Mouse (Mus musculus) midbrain, embryonic 11.5 days (tissue): ENCODE measurements around the gene Slc25a4. TPM values are rescaled to one million over a fixed set of nuclear protein-coding genes. Genes with fewer than 3 reads are reported as not detected.

ENCODE experiments used
- ATAC-seq: fragments of 200-750 bp; cut with Nextera tagmentation; 2 replicates; pipeline ENCODE4 v1.8.0; 2017; ENCODE audit warnings: moderate TSS enrichment, moderate library complexity; ENCODE audit not compliant: low FRiP score
- DNase-seq: peaks from one replicate; pipeline ENCODE4 v3.0.0; 2015; ENCODE audit warnings: low spot score; ENCODE audit errors: missing footprints
- H3K27ac ChIP-seq: fragments of 300-500 bp; sonication (generic); 2 replicates; pipeline ENCODE4 v1.5.1; 2014; ENCODE audit warnings: low read depth, low read length
- H3K27me3 ChIP-seq: fragments of 300-500 bp; sonication (generic); 2 replicates; pipeline ENCODE4 v1.6.1; 2014; ENCODE audit warnings: mild to moderate bottlenecking, low read length, moderate library complexity, mixed read lengths; ENCODE audit not compliant: control insufficient read depth, insufficient read depth
- H3K36me3 ChIP-seq: fragments of 300-500 bp; sonication (generic); 2 replicates; pipeline ENCODE4 v1.6.1; 2014; ENCODE audit warnings: mild to moderate bottlenecking, low read length, moderate library complexity, mixed read lengths; ENCODE audit not compliant: control insufficient read depth, insufficient read depth
- H3K4me1 ChIP-seq: fragments of 300-500 bp; sonication (generic); 2 replicates; pipeline ENCODE4 v1.6.1; 2014; ENCODE audit warnings: low read length; ENCODE audit not compliant: control insufficient read depth, insufficient read depth
- H3K4me2 ChIP-seq: fragments of 300-500 bp; sonication (generic); 2 replicates; pipeline ENCODE4 v1.6.1; 2014; ENCODE audit warnings: mild to moderate bottlenecking, moderate library complexity
- H3K4me3 ChIP-seq: fragments of 300-500 bp; sonication (generic); 2 replicates; pipeline ENCODE4 v1.5.1; 2014; ENCODE audit warnings: low read depth, low read length
- H3K9ac ChIP-seq: fragments of 300-500 bp; sonication (generic); 2 replicates; pipeline ENCODE4 v1.6.1; 2014; ENCODE audit warnings: low read length
- H3K9me3 ChIP-seq: fragments of 300-500 bp; sonication (generic); 2 replicates; pipeline ENCODE4 v1.6.1; 2016; ENCODE audit warnings: low read length; ENCODE audit not compliant: control insufficient read depth
- WGBS: fragments of 180-500 bp; shearing (Covaris S2); extraction: QIAGEN DNeasy Blood & Tissue Kit; methylation state at CpG from one replicate; pipeline ENCODE4 v1.1.7; 2014; 5-methylcytosine and 5-hydroxymethylcytosine counted together
- polyA plus RNA-seq: library from polyadenylated mRNA; unstranded; fragments of >200 nt; fragmentation: Nextera tagmentation; extraction: Ambion mirVana; gene quantifications from 2 replicates; pipeline ENCODE4 v1.2.1, GENCODE M21; 2014

Slc25a4 gene
- polyA plus RNA-seq, 1 experiment from 2014 or later = 504 TPM

GRCm38 (mm10) chr8:46211611-46212071 lies 557 bp upstream of the Slc25a4 start:
- peaks cover 7% of the 10 kb centered on the region for H3K36me3 ChIP-seq
- peak overlapping the region; percentile 90 for H3K9ac ChIP-seq
- H3K27ac ChIP-seq = peak overlapping the region; percentile 68; the same call in 1 of the 2 replicates
- no peak for ATAC-seq
- peaks cover 22% of the 10 kb centered on the region for H3K4me1 ChIP-seq
- peak overlapping the region; percentile 81 for H3K4me3 ChIP-seq
- H3K4me2 ChIP-seq = peak overlapping the region; percentile 85
- DNase-seq = peak; percentile 93
- 3% methylated on average over 13 of the region's 13 CpGs for WGBS
- no peaks in the 10 kb centered on the region for H3K9me3 ChIP-seq
- no peaks in the 10 kb centered on the region for H3K27me3 ChIP-seq

GRCm38 (mm10) chr8:46209057-46209456 lies 2.0 kb downstream of the Slc25a4 start:
- Histone ChIP-seq H3K27me3 (no peaks in the 10 kb centered on the region), H3K9me3 (no peaks in the 10 kb centered on the region), H3K9ac (peak overlapping the region; percentile 18; the same call in 1 of the 2 replicates), H3K4me3 (0 out of 2 replicates have a peak overlapping the region, but pooled peaks have one; percentile 81), H3K4me2 (peak overlapping the region; percentile 85), H3K36me3 (peaks cover 20% of the 10 kb centered on the region), H3K27ac (no peak overlapping the region), H3K4me1 (peaks cover 22% of the 10 kb centered on the region)
- no peak for DNase-seq
- WGBS = 83% methylated on average over 15 of the region's 15 CpGs
- ATAC-seq = no peak

- Histone ChIP-seq H3K9me3 (no peaks in the 10 kb centered on the region), H3K4me1 (peaks cover 22% of the 10 kb centered on the region), H3K27ac (no peak overlapping the region), H3K9ac (no peak overlapping the region), H3K4me3 (no peak overlapping the region), H3K27me3 (no peaks in the 10 kb centered on the region), H3K4me2 (no peak overlapping the region; the same call in 1 of the 2 replicates), H3K36me3 (peaks cover 20% of the 10 kb centered on the region)
- DNase-seq (no peak), ATAC-seq (no peak)
- WGBS = 90% methylated on average over 12 of the region's 12 CpGs
These were observed 2.7 kb downstream of the Slc25a4 start for GRCm38 (mm10) chr8:46208354-46208753.

GRCm38 (mm10) chr8:46206107-46206506 lies 5.0 kb downstream of the Slc25a4 start:
- Histone ChIP-seq H3K27me3 (no peaks in the 10 kb centered on the region), H3K4me2 (no peak overlapping the region), H3K36me3 (peaks cover 20% of the 10 kb centered on the region), H3K9ac (no peak overlapping the region), H3K4me1 (peaks cover 17% of the 10 kb centered on the region), H3K9me3 (no peaks in the 10 kb centered on the region), H3K4me3 (no peak overlapping the region), H3K27ac (no peak overlapping the region)
- no peak for ATAC-seq
- DNase-seq = no peak
- 94% methylated on average over 6 of the region's 6 CpGs for WGBS

- H3K4me3 ChIP-seq = no peak overlapping the region
- DNase-seq (no peak), ATAC-seq (no peak)
- H3K9me3 ChIP-seq = no peaks in the 10 kb centered on the region
- no peak overlapping the region for H3K9ac ChIP-seq
- H3K4me2 ChIP-seq = no peak overlapping the region
- H3K27ac ChIP-seq = no peak overlapping the region
- H3K4me1 ChIP-seq = peaks cover 17% of the 10 kb centered on the region
- peaks cover 20% of the 10 kb centered on the region for H3K36me3 ChIP-seq
- 84% methylated on average over 9 of the region's 9 CpGs for WGBS
- no peaks in the 10 kb centered on the region for H3K27me3 ChIP-seq
These were observed 6.0 kb downstream of the Slc25a4 start for GRCm38 (mm10) chr8:46204974-46205640.

GRCm38 (mm10) chr8:46204301-46204700 lies 6.8 kb downstream of the Slc25a4 start:
- Histone ChIP-seq H3K4me3 (no peak overlapping the region), H3K27me3 (no peaks in the 10 kb centered on the region)
- WGBS = 94% methylated on average over 3 of the region's 3 CpGs

GRCm38 (mm10) chr8:46202350-46202749 lies 8.7 kb downstream of the Slc25a4 start:
- Histone ChIP-seq H3K27ac (no peak overlapping the region), H3K9ac (no peak overlapping the region), H3K36me3 (peaks cover 15% of the 10 kb centered on the region), H3K4me1 (no peaks in the 10 kb centered on the region), H3K4me3 (no peak overlapping the region), H3K4me2 (no peak overlapping the region), H3K9me3 (no peaks in the 10 kb centered on the region), H3K27me3 (no peaks in the 10 kb centered on the region)
- no peak for ATAC-seq
- no peak for DNase-seq
- WGBS = 82% methylated on average over 6 of the region's 6 CpGs

More at GRCm38 (mm10) chr8:46204301-46204700, 6.8 kb downstream of the Slc25a4 start:
- H3K9ac ChIP-seq = no peak overlapping the region
- DNase-seq (no peak), ATAC-seq (no peak)
- H3K4me1 ChIP-seq = peaks cover 9% of the 10 kb centered on the region
- no peaks in the 10 kb centered on the region for H3K9me3 ChIP-seq
- H3K36me3 ChIP-seq = peaks cover 20% of the 10 kb centered on the region
- H3K27ac ChIP-seq = no peak overlapping the region
- H3K4me2 ChIP-seq = no peak overlapping the region

- ATAC-seq (no peak), DNase-seq (no peak)
- no peaks in the 10 kb centered on the region for H3K9me3 ChIP-seq
- H3K36me3 ChIP-seq = no peaks in the 10 kb centered on the region
- no peaks in the 10 kb centered on the region for H3K4me1 ChIP-seq
- H3K27me3 ChIP-seq = no peaks in the 10 kb centered on the region
- 91% methylated on average over 5 of the region's 5 CpGs for WGBS
- no peak overlapping the region for H3K27ac ChIP-seq
- no peak overlapping the region for H3K9ac ChIP-seq
- H3K4me3 ChIP-seq = no peak overlapping the region
- H3K4me2 ChIP-seq = no peak overlapping the region
These were observed 13.4 kb downstream of the Slc25a4 start for GRCm38 (mm10) chr8:46197673-46198072.

- Histone ChIP-seq H3K9me3 (no peaks in the 10 kb centered on the region), H3K27me3 (no peaks in the 10 kb centered on the region), H3K4me2 (no peak overlapping the region), H3K27ac (no peak overlapping the region), H3K9ac (no peak overlapping the region), H3K36me3 (no peaks in the 10 kb centered on the region), H3K4me1 (no peaks in the 10 kb centered on the region), H3K4me3 (no peak overlapping the region)
- no peak for DNase-seq
- no peak for ATAC-seq
- WGBS = 94% methylated on average over 3 of the region's 3 CpGs
These were observed 14.2 kb downstream of the Slc25a4 start for GRCm38 (mm10) chr8:46196877-46197276.
